ENCODE assay signal across 8 mouse cellular contexts in the genomic region with DNA sequence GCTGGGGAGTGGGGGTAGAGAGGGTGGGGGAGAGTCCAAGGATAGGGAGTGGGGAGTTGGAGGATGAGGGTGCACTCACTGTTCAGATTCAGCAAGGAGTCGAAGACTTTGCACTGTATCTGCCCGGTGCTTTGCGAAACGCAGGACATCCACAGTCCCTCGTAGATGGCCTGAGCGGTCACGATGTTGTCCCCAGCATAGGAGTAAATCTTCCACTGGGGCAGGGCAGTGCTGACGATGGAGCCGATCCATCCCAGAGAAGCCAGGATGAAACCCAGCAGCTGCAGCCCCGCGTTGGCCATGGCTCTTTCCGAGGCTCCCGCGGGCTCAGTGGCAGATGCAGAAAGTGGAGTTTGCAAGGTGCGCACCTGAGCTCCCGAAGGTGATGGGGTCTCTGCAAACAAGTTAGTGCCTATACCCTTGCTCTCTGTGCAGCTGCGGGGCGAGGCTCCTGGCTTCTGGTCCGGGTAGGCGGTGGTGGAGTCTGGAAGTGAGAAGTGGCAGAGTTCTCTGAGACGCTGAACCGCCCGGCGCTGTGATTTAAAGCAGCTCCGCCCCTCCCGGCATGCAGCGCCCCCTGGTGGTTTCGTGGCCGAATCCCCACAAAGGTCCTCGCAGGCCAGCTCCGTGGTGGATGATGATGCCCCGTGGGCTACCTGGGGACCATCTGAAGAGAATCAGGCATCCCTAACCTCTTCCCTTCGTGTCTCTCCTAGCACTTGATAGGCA. TPM values are rescaled to one million over a fixed set of nuclear protein-coding genes. Genes with fewer than 3 reads are reported as not detected.
A peak's percentile ranks its signal among the peaks of the same experiment; 100 is the strongest.
DNase-seq lines count a peak whose midpoint lies in the region; ATAC-seq lines count a peak whose summit lies in the region.

A gene (minus strand): TSS at position 517 of the 729 bp plus-strand sequence.

- peak; percentile 94 for DNase-seq in adrenal gland, postnatal 25 days
- DNase-seq in embryonic facial prominence, embryonic 11.5 days (ENCODE audit: low spot score): peak; percentile 92
- peak; percentile 73 for DNase-seq in kidney, adult 11 months
- peak; percentile 90 for DNase-seq in left cerebral cortex, postnatal 4 days
- peak; percentile 99 for DNase-seq in midbrain, embryonic 11.5 days (ENCODE audit: low spot score, missing footprints)
- peak; percentile 30 to 49 for DNase-seq in right cerebral cortex, postnatal 36 days (ENCODE audit: low spot score in 2 of 2)
- peak; percentile 77 to 86 for DNase-seq in urinary bladder, postnatal 36 days (ENCODE audit: low spot score in 2 of 2)

- H3K36me3 ChIP-seq in embryonic facial prominence, embryonic 11.5 days (replicated peaks; ENCODE audit: control insufficient read depth, insufficient read depth, low read depth, low read length): no peaks in the 10 kb centered on the region
- H3K36me3 ChIP-seq in midbrain, embryonic 11.5 days (ENCODE audit: control insufficient read depth, insufficient read depth, low read length): no peaks in the 10 kb centered on the region

- no peaks in the 10 kb centered on the region for H3K9me3 ChIP-seq in embryonic facial prominence, embryonic 11.5 days (replicated peaks; ENCODE audit: control insufficient read depth, low read length)
- H3K9me3 ChIP-seq in midbrain, embryonic 11.5 days (ENCODE audit: control insufficient read depth, low read length): no peaks in the 10 kb centered on the region

- 5% methylated on average over 33 of the region's 33 CpGs for WGBS in embryonic facial prominence, embryonic 11.5 days
- WGBS in midbrain, embryonic 11.5 days: 2% methylated on average over 33 of the region's 33 CpGs

- H3K4me3 ChIP-seq in embryonic facial prominence, embryonic 11.5 days (ENCODE audit: low read depth, low read length): peak within 1 kb of the TSS; percentile 45
- H3K4me3 ChIP-seq in midbrain, embryonic 11.5 days (ENCODE audit: low read depth, low read length): peak within 1 kb of the TSS; percentile 43

- peak within 1 kb of the TSS; percentile 57 for H3K9ac ChIP-seq in embryonic facial prominence, embryonic 11.5 days (replicated peaks; ENCODE audit: low read length)
- peak within 1 kb of the TSS; percentile 57 for H3K9ac ChIP-seq in midbrain, embryonic 11.5 days (ENCODE audit: low read length)

- H3K4me1 ChIP-seq in embryonic facial prominence, embryonic 11.5 days (ENCODE audit: control insufficient read depth, insufficient read depth, low read length): no peaks in the 10 kb centered on the region
- H3K4me1 ChIP-seq in midbrain, embryonic 11.5 days (ENCODE audit: control insufficient read depth, insufficient read depth, low read length): no peaks in the 10 kb centered on the region; the same call in 1 of the 2 replicates

- peak; percentile 82 for ATAC-seq in embryonic facial prominence, embryonic 11.5 days (replicated peaks; ENCODE audit: insufficient number of reproducible peaks, low FRiP score, low TSS enrichment, low read depth)
- ATAC-seq in granulocyte monocyte progenitor cell, adult 5-6 weeks (replicated peaks; ENCODE audit: poor library complexity, severe bottlenecking): peak; percentile 89
- ATAC-seq in midbrain, embryonic 11.5 days (ENCODE audit: low FRiP score): peak; percentile 90

- H3K4me2 ChIP-seq in embryonic facial prominence, embryonic 11.5 days (ENCODE audit: low read depth, low read length): peak within 1 kb of the TSS; percentile 88
- peak within 1 kb of the TSS; percentile 87 for H3K4me2 ChIP-seq in midbrain, embryonic 11.5 days

- H3K27ac ChIP-seq in embryonic facial prominence, embryonic 11.5 days (replicated peaks; ENCODE audit: low read depth, low read length): no peak within 1 kb of the TSS
- no peak within 1 kb of the TSS for H3K27ac ChIP-seq in midbrain, embryonic 11.5 days (ENCODE audit: low read depth, low read length)

- H3K27me3 ChIP-seq in embryonic facial prominence, embryonic 11.5 days (ENCODE audit: control insufficient read depth, insufficient read depth, low read length): no peaks in the 10 kb centered on the region
- no peaks in the 10 kb centered on the region for H3K27me3 ChIP-seq in midbrain, embryonic 11.5 days (ENCODE audit: control insufficient read depth, insufficient read depth, low read length)

- intact Hi-C loops in left cerebral cortex, postnatal 4 days (cut with DNase I): loop anchor here (2.0 kb wide), 1 partner anchor 135 kb away; no protein-coding TSS in a partner anchor

RNA-seq across cellular contexts. Expression of the gene that starts here (rescaled TPM):
- 5.2 and 8.0 TPM in 2 replicates for total RNA-seq in adrenal gland, postnatal 25 days (2021)
- polyA plus RNA-seq in embryonic facial prominence, embryonic 11.5 days (2014; fragmentation: Nextera tagmentation; extraction: Ambion mirVana): 10.4 and 12.1 TPM in 2 replicates
- not detected in 2 replicates for total RNA-seq in granulocyte monocyte progenitor cell, adult 5-6 weeks (2014; fragmentation: Nextera tagmentation)
- total RNA-seq in granulocyte monocyte progenitor cell, adult 5-6 weeks (2017): 0.62 TPM in 1 of 2 replicates, not detected in the other
- 1 to 10 TPM; 2.3 to 2.4 TPM for total RNA-seq in left cerebral cortex, postnatal 4 days (2021)
- 3.3 and 4.1 TPM in 2 replicates for polyA plus RNA-seq in midbrain, embryonic 11.5 days (2014; fragmentation: Nextera tagmentation; extraction: Ambion mirVana)

Comparison
In these comparisons a context has a peak if more than half of its experiments do, and no peak if none do; other contexts are left out.
1. Peak in ATAC-seq in granulocyte monocyte progenitor cell, adult 5-6 weeks; RNA of the gene not detected or under 1 TPM.
2. DNase-seq: peak in every context shown above with its lines; median percentile 99 in midbrain, embryonic 11.5 days; 94 in adrenal gland, postnatal 25 days; 92 in embryonic facial prominence, embryonic 11.5 days; 90 in left cerebral cortex, postnatal 4 days; 82 in urinary bladder, postnatal 36 days; 73 in kidney, adult 11 months; 40 in right cerebral cortex, postnatal 36 days.